Mouse (Mus musculus): ENCODE data around the gene Gm28044.
"Not testable (repeated sequence)": the region's sequence is repeated elsewhere in the genome, so short reads cannot be mapped to it uniquely, and the experiment has no call there.

The Gm28044 gene

GRCm38 (mm10) chr13:67360131-67360744 lies at the start of gene Gm28044, which contains the start of gene Zfp953:
Gene Gm28044, minus strand, starts transcription at chr13:67360536.
Gene Zfp953, minus strand, starts transcription at chr13:67360605.
- in situ Hi-C loops (cut with MseI, MboI), result no loop called here

GRCm38 (mm10) chr13:67399183-67399903 lies 39.0 kb upstream of the Gm28044 start, which contains the start of gene Zfp429:
Gene Zfp429, minus strand, starts transcription at chr13:67399819.
- in situ Hi-C loops (cut with MseI, MboI), result not testable (repeated sequence)

GRCm38 (mm10) chr13:67376255-67376654 lies 15.9 kb upstream of the Gm28044 start:
- in situ Hi-C loops (cut with MseI, MboI), result not testable (repeated sequence)

DNA sequence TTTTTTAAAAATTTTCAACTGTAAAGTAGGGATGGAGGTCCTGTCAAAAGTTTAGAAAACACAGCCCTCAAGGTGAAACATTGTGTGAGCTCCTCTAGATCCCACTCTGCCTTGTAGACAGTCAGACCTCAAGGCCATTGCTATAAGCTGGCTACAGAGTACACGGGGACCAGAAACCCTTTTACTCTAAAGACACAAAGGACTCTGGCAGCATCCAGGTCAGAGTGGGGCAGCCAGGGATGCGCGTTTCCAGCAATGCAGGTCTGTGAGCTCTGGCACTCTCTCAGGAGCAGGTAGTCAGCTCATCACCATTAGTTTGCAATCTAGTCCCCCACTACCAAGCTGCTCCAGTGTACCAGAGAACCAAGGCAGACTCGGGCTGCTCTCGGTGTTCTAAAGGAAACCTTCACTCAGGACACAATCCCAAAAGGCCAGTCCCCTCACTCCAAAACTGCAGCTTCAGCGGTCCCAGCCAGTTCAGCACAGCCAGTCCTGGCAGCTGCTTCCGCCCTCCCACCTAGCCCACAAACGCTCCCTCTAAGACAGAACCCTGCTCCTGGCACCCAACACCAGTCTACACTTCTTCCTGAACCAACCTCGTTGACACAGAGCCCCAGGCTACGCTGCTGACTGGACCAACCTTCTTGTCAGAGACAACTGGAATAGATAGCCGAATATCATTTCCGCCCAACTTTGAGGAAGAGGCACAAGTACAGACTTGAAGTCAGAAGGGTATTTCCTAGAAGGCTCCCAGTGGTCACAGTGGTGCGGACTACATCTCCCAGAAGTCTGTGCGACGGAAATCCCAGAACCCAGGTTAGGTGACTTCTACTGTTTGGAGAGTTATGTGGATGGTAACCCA lies 14.9 kb upstream of the Gm28044 start, which contains the start of the genes Gm28041 and Zfp456:
Gene Gm28041, minus strand, starts transcription at position 684 of the 862 bp plus-strand sequence.
Gene Zfp456, minus strand, starts transcription at position 761 of the 862 bp plus-strand sequence.
- in situ Hi-C loops (cut with MseI, MboI), result not testable (repeated sequence)

GRCm38 (mm10) chr13:67351854-67352253 lies 8.5 kb downstream of the Gm28044 start:
- in situ Hi-C loops (cut with MseI, MboI), result no loop called here

GRCm38 (mm10) chr13:67343422-67343821 lies 16.9 kb downstream of the Gm28044 start:
- in situ Hi-C loops (cut with MseI, MboI), result no loop called here

- in situ Hi-C loops (cut with MseI, MboI), result no loop called here
These were observed 27.5 kb downstream of the Gm28044 start for GRCm38 (mm10) chr13:67332877-67333276.

DNA sequence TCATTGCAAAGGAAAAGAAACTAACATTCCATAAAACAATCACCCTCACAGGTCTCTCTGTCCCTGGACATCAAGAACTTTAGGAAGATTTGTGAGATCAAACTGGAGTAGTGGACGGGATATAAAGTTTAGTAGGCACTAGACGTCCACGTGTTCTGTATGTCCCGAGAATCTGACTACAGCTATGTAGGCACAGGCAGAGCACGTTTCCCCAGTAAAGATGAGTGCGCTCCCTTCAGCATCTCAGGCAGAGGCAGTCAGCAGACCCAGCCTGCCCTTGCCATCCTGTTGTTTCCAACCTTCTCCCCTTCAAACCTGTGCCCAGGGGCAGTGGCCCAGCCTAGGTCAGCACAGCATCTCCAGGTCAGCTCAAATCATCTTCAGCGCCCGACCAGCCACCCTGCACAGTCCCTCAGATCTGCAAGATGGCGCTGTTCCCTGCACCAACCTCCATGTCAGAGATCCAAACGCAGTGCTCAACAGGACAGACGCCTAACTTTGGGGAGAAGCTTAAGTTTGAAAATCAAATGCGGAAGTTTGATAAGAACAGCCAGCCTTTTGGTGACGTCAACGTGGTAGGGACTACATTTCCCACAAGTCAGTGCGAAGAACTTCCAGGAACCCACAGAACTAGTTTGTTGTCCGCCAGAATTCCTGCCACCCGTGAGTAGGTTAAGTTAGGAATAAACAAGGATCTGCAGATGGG lies 28.2 kb downstream of the Gm28044 start, which contains the start of gene Zfp595:
Gene Zfp595, minus strand, starts transcription at position 552 of the 706 bp plus-strand sequence.
- in situ Hi-C loops (cut with MseI, MboI), result no loop called here

- in situ Hi-C loops (cut with MseI, MboI), result no loop called here
These were observed 53.6 kb downstream of the Gm28044 start for GRCm38 (mm10) chr13:67306718-67307117.

- in situ Hi-C loops (cut with MseI, MboI), result no loop called here
These were observed 54.3 kb downstream of the Gm28044 start, which contains the start of gene Zfp457 for GRCm38 (mm10) chr13:67305822-67306672. Gene Zfp457, minus strand, starts transcription at chr13:67306485.

DNA sequence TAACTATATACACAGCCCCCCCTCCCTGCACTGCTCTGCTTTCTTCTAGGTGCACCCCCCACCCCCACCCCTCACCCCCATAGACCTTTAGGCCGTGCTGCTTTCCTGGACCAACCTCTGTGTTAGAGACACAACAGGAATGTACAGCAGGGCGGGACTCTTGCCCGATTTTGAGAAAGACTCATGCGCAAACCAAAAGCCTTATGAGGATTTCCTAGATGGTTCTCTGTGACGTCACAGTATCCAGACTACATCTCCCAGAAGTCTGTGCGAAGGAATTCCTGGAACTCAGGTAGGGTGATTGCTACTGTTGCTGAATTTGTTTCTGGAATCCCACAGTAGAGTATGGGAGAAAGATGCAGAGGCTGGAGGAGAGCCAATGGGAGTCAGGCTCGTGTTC lies 82.0 kb downstream of the Gm28044 start, which contains the start of gene Zfp458:
Gene Zfp458, minus strand, starts transcription at position 153 of the 400 bp plus-strand sequence.
- in situ Hi-C loops (cut with MseI, MboI), result no loop called here

DNA sequence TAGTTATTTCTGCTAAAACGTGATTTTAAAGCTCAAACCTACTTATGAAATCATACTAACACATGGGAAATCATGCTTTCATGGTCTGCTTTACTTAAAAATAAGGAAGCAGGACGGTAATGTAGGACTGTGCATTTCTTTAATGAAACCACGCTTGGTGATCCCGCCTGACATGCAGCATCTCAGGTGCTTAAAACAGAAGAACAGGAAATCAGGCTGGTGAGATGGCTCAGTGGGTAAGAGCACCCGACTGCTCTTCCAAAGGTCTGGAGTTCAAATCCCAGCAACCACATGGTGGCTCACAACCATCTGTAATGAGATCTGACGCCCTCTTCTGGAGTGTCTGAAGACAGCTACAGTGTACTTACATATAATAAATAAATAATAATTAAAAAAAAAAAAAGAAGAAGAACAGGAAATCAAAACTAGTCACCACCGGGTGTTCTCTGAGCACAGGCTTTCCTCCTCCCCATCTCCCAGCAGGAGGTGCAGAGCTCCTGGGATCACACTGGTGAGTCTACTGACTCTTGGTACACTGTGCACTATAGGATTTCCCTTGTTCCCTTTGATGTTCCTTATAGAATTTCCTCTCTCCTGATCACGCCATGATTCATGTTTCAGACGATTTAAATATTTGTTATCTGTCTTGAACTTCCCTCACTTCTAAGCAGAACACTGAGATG lies 90.8 kb downstream of the Gm28044 start:
- in situ Hi-C loops (cut with MseI, MboI), result not testable (repeated sequence)

- in situ Hi-C loops (cut with MseI, MboI), result no loop called here
These were observed 91.6 kb downstream of the Gm28044 start for GRCm38 (mm10) chr13:67268568-67269369.
